Mouse (Mus musculus) layer of hippocampus, adult 9-11 months (tissue): ENCODE measurements around the gene Extl2.

Experiments
- DNase-seq: peaks from one replicate; pipeline ENCODE4 v3.0.0; 2022

Extl2 gene

DNA sequence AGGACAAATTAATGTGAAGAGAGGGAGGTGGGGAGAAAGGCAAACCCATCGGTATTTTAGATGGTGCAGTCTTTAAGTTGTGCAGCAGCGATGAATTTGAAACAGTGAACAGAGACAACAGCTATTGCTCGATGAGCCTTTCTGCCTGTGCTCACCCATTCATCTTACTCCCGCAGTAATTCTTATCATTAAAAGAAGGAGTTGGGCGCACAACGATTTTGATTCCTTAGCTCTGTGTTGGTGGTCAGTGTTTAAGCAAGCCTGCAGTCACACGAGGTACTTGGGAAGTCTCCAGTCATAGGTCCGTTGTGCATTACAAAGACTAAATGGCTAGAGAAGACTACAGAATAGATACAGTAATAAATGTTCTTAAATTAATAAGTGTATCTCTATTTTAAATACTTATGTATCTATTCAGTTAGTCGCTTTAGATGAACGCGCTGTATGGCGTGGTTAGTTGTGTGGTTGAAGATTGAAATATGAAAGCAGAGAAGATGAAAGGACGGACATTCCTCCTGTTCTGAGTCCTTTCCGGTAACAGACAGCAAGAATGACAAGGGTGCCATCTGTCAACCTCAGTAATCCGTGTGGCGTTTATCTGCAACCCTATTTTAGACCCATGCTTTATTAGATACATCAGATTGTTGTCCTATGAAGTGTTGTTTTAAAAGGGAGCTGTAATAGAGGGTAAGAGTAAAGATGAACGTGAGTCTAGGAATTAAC lies 2.5 kb downstream of the Extl2 start:
- no peak for DNase-seq

DNA sequence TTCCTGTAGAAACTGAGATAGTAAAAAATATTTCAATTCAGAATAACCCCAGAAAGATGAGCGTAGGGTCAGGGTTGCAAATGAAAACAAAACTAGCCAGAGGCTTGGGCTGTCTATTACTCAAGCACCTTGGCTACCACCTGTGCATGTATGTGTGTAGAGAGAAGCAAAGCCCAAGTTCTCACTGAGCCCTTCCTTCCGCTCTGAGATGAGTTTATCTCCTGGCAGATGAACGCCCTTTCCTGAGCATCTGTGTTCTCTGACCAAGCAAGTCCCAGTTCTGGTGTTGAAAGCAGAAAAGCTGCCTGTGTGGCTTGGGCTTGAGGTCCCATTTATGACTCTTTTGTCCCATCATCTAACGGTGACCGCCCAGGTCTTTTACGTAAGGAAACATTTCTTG lies 7.6 kb downstream of the Extl2 start:
- no peak for DNase-seq

DNA sequence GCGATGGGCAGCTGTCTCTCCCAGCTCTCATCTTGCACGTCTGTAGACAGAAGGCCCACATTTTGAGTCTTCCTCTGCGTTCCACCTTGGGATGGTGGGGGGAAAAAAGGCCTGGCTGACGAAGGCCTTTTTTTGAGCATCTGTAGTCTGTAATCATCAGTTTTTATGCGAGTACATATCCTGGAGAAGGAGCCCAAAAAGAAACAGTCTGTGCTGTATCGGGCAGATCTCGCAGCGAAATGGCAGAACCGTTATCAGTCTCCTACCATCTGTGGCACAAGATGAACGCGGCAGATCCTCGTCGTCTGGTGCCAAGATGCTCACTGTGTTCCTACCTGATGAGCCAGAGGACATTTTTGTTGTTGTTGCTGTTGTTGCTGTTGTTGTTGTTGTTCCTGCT lies 8.9 kb downstream of the Extl2 start:
- DNase-seq: peak; percentile 73

DNA sequence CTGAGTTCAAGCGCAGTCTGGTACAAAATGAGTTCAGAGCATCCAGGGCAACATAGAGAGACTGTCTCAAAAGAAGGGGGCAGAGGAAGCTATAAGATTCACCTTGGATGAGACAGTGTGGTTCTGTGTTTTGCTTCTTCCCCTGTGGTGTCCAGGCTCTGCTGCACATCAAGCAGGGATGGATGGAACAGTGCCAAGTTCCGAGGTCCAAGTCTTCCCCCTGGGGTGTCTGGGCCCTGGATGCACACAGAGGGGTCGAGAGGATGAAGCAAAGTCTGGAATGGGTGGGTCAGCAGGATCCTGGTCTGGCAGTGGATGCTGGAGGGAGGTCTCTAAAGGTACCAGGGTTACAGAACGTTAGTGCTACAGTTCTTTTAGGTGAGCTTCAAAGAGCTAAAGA lies 11.3 kb downstream of the Extl2 start:
- DNase-seq: no peak

DNA sequence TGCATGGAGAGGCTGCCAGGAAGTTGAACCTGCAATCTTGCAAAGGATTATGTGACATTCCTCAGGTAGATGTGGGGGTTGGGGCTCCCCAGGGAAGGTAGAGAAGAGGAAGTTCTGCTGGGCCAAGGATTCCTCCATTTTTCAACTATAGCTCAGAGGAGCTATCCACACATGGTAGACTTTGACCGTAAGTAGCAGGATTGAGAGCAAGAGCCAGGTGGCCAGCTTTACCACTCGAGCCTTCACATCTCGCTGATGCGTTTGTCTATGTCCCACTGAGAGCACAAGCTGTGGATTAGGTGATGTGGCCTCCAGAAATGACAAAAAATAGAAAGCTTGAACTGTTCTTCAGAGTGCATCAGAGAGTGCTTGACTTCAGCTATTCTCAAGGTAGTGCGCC lies 11.9 kb downstream of the Extl2 start:
- DNase-seq: no peak

DNA sequence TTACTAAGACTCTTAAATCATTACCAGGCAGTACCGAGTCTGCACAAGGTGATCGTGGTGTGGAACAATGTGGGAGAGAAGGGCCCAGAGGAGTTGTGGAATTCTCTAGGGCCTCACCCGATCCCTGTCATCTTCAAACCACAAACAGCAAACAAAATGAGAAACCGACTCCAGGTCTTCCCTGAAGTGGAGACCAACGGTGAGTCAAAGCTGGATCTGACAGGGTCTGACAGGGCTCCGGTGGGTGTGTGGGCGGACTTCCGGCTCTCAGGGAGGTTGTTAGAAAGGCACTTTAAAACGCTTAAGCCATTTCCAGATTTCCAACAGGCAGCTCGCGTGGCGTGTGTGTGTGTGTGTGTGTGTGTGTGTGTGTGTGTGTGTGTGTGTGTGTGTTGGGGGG lies 17.0 kb downstream of the Extl2 start:
- DNase-seq: no peak

DNA sequence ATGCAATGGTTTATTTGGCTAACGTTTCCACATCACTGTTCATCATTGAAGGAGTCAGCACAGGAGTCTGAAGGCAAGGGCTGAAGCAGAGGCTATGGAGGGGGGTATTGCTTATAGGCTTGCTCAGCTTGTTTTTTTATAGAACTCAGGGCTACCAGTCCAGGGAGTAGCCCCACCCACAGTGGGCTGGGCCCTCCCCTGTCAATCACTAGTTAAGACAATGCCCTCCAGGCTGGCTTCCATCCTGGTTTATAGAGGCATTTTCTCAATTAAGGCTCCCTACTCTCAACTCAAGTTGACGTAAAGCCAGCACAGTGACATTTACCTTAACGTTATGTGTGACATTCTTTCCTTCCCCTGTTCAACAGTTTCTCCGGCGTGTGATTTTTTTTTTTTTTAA lies 17.4 kb downstream of the Extl2 start:
- DNase-seq: no peak

DNA sequence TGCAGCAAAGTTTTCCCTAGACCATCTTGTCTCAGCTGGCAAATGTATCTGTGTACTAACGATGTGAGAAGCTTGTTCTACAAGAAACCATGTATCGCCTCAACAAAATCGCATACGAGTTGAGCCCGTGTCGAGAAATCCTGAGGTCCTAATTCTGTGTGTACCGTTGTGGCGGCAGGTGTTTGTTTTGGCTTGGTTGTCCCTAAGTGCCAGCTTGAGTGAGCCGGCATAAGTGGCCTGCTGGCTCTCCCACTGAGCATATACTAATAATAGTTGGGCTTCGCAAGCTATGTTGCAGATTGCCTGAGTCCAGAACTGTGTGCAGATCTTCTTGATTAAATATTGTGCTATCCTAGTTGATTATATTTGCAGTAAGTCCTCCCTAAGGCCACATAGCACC lies 18.4 kb downstream of the Extl2 start:
- DNase-seq: no peak

DNA sequence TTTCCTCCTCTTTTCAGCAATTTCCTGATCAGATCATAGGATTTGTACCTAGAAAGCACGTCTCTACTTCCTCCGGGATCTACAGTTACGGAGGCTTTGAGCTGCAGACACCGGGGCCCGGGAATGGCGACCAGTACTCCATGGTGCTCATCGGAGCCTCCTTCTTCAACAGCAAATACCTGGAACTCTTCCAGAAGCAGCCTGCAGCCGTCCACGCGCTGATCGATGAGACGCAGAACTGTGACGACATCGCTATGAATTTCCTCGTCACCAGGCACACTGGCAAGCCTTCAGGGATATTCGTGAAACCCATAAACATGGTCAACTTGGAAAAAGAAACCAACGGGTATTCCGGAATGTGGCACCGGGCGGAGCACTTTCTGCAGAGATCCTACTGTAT lies 19.7 kb downstream of the Extl2 start:
- no peak for DNase-seq

DNA sequence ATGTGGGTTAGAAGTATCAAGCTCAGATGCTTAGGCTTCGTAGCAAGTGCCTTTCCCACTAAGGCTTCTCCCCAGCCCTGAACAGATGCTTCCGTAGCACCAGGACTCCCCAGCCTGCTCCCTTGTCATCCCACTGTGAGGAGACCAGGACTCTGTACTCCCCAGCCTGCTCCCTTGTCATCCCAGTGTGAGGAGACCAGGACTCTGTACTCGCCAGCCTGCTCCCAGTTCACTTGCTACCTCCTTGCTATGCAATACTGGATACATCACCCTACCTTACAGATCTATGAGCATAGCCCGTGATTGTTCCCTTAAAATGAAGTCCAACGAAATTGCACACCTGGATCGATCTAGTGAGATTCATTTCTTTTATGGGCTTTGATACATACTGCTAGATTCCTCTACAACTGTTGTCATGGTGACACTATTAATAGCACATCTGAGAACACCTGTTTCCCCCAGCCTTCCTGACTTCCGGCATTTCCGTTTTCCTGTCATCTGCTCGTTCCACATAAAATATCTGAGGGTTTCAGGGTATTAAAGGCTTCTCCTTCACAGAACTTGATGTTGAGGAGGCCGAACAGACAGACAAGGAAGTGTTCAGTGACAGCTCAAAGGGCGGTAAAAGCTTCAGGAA lies 23.0 kb downstream of the Extl2 start:
- DNase-seq: no peak

DNA sequence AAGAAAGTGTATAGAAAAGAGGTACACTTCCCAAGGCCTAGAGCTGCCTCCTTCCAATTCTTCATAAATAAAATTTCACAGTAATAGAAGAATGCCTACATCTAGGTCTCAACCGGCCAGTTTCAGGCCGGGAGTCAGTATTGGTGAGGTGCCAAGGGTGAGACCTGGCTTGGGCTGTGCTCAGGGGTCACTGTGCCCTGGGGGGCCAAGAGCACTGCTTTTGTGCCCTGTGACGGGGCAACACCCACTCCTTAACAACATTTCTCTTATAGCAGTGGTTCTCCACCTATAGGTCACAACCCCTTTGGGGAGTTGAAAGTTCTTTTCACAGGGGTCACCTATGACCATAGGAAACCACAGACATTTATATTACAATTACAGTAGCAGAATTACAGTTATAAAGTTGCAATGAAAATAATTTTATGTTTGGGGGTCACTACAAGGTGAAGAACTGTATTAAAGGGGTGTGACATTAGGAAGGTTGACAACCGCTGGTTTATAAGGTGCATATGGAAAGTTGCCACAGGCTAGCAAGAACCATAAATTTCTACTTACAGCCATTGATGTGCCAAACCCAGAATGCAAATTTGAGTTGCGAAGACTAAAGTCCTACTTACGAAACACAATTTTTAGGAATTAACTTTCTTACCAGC lies 26.1 kb downstream of the Extl2 start:
- no peak for DNase-seq

DNA sequence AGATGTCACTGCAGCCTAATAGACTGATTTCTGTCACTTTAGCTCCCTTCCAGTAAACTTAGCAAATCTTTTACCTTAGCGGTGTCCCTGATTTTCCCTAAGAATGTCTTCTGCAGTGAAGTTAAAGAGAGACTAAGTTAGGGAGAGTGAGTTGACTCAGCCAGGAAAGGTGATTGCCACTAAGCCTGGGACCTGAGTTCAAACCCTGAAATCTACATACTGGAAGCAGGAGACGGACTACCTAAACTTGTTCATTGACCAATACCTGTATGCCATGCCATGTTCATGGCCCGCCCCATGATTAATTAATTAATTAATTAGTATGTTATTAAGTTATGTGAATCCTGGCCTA lies 26.6 kb downstream of the Extl2 start:
- DNase-seq: no peak

DNA sequence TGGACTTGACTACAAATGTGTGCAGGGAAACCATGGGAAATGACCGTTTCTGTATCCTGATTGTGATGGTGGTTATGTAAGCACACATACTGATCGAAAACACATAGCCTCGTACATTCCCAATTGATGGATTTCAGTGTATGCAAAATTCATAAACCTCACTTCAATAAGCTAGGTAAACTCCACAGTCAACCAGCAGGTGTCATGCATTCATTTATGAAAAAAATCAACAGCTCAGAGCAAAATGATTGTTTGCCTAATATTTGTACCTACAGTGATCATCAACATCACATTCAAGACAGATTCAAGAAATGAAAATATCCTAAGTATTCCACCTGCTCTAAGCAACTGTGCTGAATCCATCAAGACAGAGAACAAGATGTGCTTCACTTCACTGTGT lies 33.5 kb downstream of the Extl2 start:
- no peak for DNase-seq

DNA sequence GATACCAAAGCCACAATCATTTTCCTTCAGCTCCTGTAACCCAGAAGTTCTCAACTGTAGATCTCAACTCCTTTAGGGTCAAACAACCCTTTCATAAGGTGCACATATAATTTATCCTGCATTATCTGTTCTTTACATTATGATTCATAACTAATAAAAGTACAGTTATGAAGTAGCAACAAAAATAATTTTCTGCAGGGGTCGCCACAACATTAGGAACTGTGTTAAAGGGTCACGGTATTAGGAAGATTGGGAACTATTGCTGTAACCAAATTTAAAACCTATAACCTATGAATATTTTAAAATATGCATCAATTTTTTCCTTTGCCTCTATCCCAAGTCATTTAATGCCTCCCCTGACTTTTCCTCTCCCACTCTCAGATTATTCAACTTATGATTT lies 38.7 kb downstream of the Extl2 start:
- no peak for DNase-seq

DNA sequence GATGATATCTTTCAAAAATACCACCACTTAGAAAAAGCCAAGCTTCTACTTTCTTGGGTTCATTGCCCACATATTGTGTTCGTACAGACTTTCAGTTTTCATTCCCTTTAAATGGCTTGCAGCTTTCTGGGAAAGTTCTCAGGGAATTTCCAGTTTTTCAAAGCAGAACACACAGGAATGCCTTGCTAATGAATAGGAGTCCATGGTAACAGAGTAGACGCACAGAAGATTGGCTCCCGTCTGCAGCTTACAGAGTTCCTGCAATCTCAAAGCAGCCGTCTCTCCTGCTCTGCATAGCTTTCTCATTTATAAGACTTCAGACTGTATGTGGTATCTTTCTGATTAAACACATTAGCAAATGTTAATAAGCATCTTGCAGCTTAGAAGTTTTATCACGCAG lies 39.8 kb downstream of the Extl2 start:
- no peak for DNase-seq

DNA sequence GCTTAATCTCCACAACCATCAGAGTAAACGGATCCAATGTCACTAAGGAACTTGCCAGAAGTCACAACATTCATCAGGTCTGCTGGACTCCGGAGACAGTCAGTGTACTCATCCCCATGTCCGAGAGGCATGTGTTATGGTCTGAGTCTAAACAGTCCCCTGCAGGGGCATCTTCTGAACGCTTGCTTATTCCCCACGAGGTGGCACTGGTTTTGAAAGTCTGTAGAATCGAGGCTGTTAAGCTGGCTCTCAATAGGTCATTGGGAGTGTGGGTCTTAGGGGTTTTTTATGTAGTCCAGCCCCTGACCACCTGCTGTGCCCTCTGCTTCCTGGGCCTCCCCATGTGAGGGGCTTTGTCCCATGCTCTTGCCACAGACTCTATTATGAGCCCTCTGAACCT lies 49.8 kb downstream of the Extl2 start:
- DNase-seq: no peak

DNA sequence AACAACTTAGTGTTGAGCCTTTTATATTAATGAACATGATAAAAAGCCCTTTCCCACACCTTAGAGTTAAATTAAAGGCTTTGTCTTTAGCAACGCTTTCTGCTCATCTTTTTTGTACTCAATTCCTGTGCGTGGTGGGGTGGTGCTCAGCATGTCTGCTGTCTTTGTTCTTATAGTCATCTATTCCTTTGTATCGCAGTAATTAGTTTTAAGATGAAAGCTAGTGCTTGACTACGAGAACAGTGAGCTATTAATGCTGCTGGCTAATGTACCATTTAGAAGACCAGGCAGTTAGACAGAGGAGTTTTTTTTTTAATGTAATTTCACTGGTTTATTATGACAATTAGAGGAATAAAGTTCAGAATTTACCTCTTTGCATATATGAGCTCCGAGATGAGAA lies 53.1 kb downstream of the Extl2 start:
- no peak for DNase-seq

DNA sequence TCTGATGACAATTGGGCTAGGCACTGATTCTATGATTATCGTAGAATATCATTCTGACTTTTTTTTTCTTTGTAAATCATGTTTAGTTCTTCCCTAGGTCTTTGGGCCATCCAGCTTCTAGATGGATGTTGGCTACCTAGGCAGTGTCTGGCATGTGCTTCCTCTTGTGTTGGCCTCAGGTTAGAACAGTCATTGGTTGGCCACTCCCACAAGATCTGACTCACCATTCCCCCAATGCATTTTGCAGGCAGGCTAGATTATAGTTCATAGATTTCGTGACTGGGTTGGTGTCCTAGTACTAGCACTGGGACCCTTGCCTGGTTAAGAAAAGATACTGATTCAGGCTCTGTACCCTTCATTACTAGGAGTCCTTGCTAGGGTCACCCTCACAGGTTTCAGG lies 54.9 kb downstream of the Extl2 start:
- DNase-seq: no peak

DNA sequence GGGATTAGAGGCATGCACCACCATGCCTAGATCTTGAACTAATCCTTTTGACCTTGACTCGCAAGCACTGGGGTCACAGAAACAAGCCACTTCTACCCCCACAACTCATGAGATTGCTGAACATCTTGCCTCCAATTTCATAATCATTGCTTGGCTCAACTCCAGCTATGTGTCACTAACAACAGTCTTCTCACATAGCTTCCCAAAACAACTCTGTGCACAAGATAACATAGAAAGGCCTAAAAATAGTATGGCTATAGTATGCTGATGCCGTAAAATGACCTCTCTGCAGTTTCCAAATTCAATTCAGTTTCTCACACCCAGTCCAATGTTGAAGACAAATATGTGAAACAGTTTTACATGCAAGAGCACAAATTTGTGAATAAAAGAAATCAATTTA lies 65.3 kb downstream of the Extl2 start:
- no peak for DNase-seq

DNA sequence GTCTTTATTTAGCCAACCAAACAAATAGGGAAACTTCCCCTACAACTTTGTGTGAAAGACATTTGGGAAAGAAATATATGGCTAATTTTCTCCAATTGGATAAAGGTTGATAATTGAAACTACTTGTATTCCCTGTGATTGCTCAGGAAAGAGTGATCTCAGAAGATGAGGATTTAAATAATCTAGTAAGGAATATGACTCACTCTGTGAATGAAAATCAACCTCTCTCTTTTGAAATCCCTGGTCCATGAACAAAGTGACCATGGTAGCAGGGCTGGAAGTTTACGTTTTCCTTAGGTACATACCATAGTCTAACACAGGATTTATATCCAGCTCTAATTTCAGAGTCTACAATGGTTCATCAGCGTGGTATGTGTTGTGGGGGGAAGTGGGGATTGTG lies 69.5 kb downstream of the Extl2 start:
- no peak for DNase-seq

DNA sequence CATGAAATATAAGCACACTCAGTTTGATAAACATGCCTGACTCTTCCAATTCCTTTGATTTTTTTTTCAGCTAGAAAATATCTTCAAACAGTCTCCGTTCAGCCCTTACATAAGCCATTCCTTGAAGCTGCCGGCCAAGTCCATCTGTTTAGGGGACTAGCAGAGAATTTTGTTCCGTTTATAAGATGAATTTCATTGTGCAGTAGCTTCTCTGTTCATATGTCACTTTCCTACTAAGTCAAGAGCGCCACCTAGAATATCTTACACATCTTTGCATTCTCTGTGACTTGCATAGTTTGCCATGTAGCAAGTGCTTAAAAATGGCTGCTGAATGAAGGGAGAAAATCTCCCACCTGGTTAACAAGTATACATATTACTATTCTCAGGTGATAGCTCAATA lies 71.2 kb downstream of the Extl2 start:
- peak; percentile 14 for DNase-seq
